Mouse (Mus musculus): Measurements from ENCODE around the gene Prss30. TPM values are rescaled to one million over a fixed set of nuclear protein-coding genes. Genes with fewer than 3 reads are reported as not detected.
A peak's percentile ranks its signal among the peaks of the same experiment; 100 is the strongest.
"Not testable (repeated sequence)": the region's sequence is repeated elsewhere in the genome, so short reads cannot be mapped to it uniquely, and the experiment has no call there.

Prss30 gene
- polyA plus RNA-seq, 2 experiments from 2014 or later = 0.73 TPM; not detected in 1

DNA sequence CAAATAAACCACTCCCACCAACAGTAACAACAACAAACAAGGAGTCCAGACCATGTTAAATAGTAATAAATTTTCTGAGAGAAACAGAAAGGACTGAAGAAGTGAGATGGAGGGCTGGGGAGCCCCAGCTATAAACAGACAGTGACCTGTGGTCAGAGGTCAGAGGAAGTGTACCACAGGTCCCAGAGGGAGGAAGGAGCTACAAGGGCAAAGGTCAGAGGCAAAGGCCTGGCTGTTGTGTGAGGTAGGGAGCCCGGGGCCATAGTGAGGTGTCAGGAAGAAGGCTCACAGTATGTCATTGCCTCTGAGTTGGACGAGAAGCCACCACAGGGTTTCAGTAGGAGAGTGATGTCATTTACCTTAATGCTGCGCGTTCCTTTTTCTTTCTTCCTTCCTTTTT, 2.5 kb upstream of the Prss30 start:
- ATAC-seq = no peak

DNA sequence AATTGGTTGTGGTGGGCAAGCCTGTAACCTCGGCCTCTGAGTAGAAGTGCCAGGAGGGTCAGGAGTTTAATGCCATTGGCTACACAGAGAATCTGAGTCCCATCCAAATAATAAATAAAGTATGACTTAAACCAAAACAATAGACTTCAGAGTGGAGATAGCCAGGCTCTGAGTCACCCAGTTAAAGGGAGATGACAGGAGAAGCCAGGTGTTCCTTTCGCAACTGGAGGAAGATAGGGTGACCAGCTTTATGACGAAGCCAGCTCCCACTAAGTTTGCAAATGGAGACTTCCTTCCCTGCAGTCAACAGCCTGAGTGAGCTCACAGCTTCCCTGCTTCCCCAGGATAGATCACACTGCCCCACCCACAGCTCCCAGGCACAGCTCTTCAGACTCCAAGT, 895 bp downstream of the Prss30 start:
- ATAC-seq = no peak

DNA sequence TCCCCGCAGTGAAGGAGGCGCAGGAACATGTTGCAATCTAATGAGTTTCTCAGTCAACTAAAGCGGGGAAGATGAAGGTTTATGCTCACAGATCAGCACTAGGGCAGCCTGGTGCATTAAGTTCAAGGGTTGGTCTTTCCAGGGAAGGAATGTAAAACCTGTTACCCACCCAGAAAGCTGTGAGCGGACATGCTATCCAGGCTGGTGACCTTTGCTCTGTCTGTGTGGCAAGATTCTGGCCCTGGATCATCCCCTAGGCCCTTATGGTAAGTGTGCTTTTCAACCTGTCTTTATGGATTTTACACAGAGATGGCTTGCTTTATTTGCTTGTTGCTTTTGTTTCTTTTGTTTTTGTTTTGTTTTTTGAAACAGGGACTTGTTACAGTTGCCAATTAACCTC, 3.7 kb downstream of the Prss30 start:
- ATAC-seq = no peak

DNA sequence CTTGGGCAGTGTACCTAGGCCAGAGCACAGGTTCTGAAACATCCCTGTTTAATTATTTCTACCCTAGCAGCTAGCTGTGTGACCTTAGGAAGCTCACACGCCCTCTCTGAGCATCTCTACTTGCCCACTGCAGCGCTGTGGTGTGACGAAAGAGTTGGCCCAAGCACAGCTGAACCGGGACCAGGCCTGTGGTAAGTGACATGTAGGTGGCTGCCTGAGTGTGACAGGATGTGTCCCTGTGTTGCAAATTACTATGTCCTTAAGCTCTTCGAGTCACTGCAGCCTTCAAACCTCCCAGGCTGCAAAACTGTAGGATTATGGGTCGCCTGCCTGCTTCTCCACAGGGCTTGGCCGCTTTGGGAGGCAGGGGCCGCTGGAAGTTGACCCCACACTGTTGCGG, 9.1 kb downstream of the Prss30 start:
- ATAC-seq = no peak

DNA sequence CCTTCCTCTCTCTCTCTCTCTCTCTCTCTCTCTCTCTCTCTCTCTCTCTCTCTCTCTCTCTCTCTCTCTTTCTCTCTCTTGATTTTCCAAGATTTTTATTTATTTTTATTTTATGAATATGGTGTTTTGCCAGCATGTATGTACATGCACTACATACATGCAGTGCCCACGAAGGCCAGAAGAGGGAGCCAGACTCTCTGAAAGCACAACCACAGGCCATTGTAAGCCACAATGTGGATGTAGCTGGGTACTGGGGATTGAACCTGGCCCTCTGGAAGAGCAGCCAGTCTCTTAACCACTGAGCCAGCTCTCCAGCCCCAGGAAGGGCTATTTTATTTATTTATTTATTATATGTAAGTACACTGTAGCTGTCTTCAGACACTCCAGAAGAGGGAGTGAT, 11.1 kb downstream of the Prss30 start:
- no peak for ATAC-seq

DNA sequence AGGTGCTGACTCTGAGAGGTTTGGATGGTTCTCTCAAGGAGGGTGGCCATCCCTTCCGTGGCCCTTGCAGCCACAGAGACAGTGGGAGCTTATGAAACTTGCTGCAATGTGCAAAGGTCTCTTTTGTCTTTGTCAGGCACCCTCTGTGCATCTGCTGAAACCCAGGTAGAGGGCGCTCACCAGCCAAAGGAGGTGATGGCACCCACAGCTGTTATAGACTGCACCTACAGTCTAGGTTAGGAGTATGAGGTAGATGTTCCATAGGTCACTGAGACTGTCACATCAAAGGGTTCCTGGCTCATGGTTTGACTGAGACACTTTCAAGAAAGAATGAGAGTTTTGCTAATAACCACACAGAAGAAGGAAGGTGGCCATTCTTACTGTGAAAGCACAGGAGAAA, 11.6 kb downstream of the Prss30 start:
- no peak for ATAC-seq

DNA sequence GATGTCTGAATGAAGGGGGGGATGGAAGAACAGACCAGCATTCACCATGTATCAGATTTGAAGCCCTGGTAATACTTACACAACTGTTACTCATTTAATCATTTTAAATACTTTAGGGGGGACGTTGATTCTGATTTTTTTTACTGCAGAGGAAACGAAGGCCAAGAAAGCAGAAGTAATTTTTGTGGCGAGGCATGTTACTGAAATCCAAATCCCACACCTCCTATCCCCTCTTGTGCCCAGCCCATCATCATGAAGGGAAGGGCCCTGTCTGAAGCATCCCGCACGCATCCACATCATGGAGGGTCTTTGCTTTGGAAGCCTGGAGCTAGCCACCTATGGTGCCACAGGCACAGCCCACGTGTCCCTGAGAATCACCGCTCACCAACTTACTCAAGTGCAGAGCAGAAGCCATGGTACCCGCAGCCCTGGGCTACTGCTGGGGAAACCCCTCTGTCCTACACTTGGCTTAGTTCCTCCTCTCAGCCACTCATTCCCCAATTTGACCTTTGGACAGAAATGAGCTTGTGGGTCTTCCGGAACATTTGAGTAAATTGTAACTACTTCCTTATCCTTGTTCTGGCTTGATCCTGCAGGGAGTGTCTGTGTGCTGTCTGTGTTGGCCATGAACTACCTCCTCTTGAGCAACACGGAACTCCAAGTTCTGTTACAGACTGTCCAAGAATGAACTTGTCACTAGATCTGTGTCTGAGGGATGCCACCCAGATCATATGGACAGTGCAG, 13.5 kb downstream of the Prss30 start:
- no peak for ATAC-seq

DNA sequence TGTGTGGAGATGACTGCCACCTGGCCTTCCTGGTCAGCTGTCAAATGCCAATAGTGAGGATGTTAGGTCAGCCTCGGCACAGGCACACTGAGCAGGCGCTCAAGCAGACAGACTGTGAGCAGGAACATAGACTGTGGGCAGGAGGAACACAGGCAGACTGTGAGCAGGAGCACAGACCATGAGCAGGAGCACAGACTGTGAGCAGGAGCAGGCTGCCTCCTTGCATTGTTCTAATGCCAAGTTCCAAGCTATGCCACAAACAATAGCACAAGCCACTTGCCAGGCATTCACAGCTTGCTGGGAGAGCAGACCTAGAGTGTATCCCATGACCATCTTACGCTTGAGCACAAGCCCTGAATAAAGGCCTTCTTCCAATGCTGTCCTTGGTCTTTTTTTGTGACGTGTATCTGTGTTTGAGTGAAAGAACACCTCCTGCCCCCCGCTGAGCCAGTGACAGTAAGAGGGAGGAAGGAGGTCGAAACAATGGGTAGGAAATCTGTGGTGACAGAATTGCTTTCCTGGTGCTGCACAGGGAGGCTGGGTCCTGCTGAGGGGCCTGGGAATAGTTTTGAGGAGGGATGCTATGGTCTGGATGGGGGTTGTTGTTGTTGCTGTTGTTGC, 14.5 kb downstream of the Prss30 start:
- no peak for ATAC-seq

DNA sequence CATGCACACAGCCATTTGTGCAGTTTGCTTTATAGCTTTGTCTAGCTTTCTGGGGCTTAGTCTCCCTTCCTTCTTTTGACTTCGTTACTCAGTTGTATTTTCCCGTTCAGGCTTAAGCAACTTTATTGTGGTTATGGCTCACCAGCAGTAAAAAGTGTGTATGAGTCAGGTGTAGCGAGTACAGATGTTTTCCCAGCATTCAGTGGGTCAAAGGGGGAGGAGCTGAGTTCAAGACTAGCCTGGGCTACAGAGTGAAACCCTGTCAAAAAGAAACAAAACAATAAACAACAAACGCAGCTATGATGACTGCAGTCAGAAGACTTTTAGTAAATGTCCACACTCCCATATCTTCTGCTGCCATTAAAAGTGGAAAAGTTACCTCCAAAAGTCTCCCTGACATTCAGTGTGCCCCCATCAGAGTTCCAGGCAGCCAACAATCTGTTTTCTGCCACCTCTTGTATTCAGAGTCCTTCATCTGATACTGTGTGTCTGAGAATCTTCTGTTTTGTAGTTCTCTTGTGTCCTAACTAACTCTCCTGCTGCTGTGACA, 18.7 kb downstream of the Prss30 start:
- ATAC-seq = no peak

DNA sequence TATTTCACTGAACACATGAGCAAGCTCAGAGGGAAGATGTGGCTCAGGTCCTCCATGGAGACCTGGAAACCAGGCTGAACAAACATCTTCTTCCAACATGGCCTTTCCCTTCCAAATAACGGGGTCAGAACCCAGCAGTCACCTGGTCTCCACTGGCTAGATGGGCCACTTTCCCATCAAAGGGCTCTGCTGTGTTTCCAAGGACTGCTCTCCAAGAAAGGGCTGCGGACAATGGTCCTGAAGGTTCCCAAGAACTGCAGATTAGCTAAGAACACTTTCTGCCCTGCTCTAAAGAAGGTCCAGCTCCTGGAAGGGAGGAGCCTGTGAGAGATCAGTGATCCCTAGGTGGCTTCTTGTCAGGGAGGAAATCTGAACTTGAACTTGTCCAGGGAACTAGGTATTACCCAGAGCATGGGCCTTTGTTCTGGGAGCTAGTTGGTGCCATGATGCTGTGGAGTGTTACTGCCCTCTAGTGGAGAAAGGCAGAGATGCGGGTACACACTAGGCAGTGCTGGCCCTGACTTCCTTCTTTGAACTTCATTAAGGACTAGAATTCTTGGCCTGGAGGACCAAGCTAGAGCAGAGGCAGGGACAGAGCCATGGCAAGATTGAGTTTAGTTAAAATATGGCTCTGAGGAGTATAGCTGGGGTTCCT, 20.2 kb downstream of the Prss30 start:
- ATAC-seq = peak; percentile 54

DNA sequence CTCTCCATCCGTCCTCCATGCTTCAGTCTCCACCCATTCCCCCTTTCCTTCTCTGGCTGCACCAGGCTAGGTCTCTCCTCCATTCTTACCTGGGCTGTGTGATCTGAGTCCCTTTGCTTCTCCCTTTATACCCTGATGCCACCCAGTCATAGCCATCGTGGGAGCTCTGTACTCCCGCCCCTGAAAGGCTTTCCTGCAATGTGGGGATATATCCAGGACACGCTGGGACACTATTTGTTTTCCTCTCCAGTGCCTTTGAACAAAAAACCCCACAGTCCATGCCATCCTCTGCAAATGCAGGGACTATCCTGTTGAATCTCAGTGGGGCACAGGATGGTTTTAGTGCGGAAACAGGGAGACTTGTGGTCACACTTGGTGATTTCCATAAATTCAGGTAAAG, 25.2 kb downstream of the Prss30 start, which contains the start of gene Sbpl:
Sbpl (minus strand) TSS at position 101 of the 400 bp plus-strand sequence.
- no peak for ATAC-seq

DNA sequence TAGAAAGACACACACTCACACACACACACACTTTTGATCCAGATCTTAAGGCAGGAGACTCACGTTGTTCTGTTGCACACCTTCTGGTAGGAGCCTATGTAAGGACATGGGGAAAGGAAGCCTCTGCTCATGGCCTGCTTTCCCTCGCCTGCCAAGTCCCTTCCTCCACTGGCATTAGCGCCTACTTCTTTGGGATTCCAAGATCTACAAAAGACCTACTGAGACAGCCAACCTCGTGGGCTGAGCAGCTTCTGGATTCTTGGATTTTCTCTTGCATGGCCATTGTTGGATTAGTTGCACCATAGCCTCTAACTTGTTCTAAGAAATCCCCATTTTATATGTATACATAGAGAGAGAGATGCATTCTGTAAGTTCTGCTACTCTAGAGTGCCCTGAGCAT, 29.5 kb downstream of the Prss30 start:
- not testable (repeated sequence) for ATAC-seq

DNA sequence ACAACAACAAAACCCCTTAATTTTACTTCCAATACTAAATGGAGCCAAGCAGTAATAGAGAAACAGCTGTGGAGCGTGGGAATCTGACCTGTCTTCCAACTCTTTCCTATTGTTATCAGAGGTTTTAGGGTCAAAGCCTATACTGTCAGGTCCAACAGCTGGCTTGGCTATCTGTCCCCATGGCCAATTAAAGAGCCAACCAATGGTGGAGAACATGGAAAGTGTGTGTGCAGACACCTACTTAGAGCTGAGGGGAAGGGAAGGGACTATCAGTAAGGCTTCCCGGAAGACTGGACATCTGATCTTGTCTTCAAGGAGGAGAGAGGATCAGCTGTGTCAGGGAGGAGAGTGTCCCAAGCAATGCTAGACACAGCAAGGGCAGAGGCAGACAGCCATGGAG, 31.3 kb downstream of the Prss30 start:
- no peak for ATAC-seq

DNA sequence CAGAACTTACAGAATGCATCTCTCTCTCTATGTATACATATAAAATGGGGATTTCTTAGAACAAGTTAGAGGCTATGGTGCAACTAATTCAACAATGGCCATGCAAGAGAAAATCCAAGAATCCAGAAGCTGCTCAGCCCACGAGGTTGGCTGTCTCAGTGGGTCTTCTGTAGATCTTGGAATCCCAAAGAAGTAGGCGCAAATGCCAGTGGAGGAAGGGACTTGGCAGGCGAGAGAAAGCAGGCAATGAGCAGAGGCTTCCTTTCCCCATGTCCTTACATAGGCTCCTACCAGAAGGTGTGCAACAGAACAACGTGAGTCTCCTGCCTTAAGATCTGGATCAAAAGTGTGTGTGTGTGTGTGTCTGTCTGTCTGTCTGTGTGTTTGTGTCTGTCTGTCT, 32.9 kb downstream of the Prss30 start:
- ATAC-seq = not testable (repeated sequence)

DNA sequence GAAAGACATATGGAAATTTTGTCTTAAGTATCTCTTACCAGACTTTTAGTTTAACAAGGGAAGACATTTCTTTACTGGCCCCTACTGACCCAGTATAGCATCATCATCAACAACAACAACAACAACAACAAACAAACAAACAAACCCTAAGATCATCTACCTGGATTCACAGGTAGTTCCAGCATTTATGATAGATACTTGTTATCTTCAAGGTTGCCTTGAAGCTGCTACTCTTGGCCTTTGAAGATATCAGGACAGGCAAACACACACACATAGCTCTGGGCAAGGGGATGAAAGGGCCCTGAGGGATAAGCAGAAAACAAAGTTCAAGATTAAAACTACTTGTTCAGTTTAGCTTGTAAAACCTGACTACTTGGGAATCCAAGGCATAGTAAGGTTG, 39.0 kb downstream of the Prss30 start, which contains the start of gene Sbp:
Sbp (plus strand) TSS at position 301 of the 400 bp plus-strand sequence.
- no peak for ATAC-seq

DNA sequence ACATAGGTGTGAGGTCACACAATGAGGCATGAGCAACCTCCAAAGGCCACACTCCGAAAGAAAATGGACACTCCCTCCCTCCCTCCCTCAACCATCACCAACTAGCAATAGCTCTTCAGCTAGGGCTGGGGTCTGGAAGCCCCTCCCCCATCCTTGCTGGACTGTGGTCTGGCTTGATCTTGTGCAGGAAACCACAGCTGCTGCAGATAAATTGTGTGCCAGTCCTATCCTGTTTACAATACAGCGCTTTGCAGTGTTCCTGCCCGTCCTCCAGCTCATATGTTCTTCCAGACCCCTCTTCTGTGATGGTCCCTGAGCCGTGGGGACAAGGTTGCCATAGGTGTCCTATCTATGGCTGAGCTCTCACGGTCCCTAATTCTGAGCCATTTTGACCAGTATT, 49.2 kb downstream of the Prss30 start:
- no peak for ATAC-seq

DNA sequence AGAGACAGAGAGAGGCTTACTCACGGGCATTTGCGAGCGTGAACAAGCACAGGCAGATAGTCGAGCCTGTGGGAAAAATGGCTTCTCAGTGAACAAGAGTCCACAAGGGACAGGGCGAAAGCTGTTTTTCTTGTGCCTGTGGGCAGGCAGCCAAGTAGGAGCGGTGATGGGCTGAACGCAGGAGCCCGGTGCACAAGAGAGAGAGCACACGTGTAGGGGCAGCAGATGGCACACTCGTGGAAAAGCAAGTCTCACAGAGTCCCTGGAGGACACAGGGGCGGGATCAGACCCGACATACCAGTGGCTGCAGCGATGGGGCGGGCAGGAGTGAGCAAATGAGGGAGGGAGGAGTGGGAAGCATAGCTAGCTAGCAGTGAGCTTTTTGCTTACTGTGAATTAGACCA, 55.3 kb downstream of the Prss30 start:
- peak; percentile 47 for ATAC-seq

DNA sequence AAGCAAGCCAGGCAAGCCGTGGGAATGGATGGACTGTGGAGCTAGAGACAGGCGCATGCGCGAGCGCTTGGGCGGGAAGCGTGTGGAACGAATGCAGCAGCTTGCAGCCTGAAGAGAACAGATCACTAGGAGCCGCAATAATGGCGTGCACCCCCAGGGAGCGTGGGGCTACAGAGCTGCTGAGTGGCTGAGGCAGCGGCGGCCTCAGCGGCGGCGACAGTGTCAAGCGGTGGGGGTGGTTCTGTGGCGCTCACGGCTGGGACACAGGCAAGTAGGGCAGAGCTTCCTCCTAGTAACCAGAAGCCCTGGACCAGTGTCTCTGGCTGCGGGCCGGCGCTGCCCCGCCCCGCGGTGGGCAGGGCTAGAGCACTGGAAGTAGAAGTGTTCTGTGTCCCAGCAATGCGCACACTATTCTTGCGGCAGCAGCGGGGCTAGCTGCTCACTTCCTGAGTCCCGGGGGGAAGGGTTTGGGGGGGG, 55.8 kb downstream of the Prss30 start:
- ATAC-seq = peak; percentile 97

Other genes starting within 250 kb of the Prss30 start
- 1 to 10 TPM in 1 of 2 experiments, under 1 TPM in 1; 0.91 to 2.7 TPM for gene Paqr4, start 239.7 kb downstream of the Prss30 start, polyA plus RNA-seq (2017; shearing (Covaris generic))
- gene Kremen2, start 234.7 kb downstream of the Prss30 start, polyA plus RNA-seq (2017; shearing (Covaris generic)) = 1 to 10 TPM in 1 of 2 experiments, under 1 TPM in 1; 0.71 to 1.2 TPM
- 10 to 100 TPM; 13.2 to 13.3 TPM for gene Flywch1, start 209.0 kb downstream of the Prss30 start, polyA plus RNA-seq (2017; shearing (Covaris generic))
- gene Flywch2, start 194.5 kb downstream of the Prss30 start, polyA plus RNA-seq (2017; shearing (Covaris generic)) = 1 to 10 TPM; 2.2 to 3.2 TPM
- 100 to 1,000 TPM; 234 to 326 TPM for gene Srrm2, start 190.0 kb downstream of the Prss30 start, polyA plus RNA-seq (2017; shearing (Covaris generic))
- gene Elob, start 151.4 kb downstream of the Prss30 start, polyA plus RNA-seq (2017; shearing (Covaris generic)) = 100 to 1,000 TPM; 686 to 746 TPM
- gene Prss33, start 144.5 kb downstream of the Prss30 start, polyA plus RNA-seq (2017; shearing (Covaris generic)) = 1 to 10 TPM; 1.1 to 2.4 TPM
- 1 to 10 TPM in 1 of 2 experiments, not detected in 1; 2.6 TPM for gene Prss32, start 136.7 kb downstream of the Prss30 start, polyA plus RNA-seq (2017; shearing (Covaris generic))
- 10 to 100 TPM in 1 of 2 experiments, 1 to 10 TPM in 1; 6.4 to 10.5 TPM for gene Prss41, start 136.4 kb downstream of the Prss30 start, polyA plus RNA-seq (2017; shearing (Covaris generic))
- not detected for gene Prss21, start 112.5 kb downstream of the Prss30 start, polyA plus RNA-seq (2017; shearing (Covaris generic))
- gene Dcpp1, start 99.7 kb downstream of the Prss30 start, polyA plus RNA-seq (2017; shearing (Covaris generic)) = not detected
- gene Dcpp2, start 99.7 kb downstream of the Prss30 start, polyA plus RNA-seq (2017; shearing (Covaris generic)) = not detected
- gene Dcpp3, start 63.1 kb downstream of the Prss30 start, polyA plus RNA-seq (2017; shearing (Covaris generic)) = not detected
- gene Sbp, start 38.9 kb downstream of the Prss30 start, polyA plus RNA-seq (2017; shearing (Covaris generic)) = not detected
- not detected for gene Sbpl, start 25.3 kb downstream of the Prss30 start, polyA plus RNA-seq (2017; shearing (Covaris generic))
- gene Prss22, start 17.5 kb upstream of the Prss30 start, polyA plus RNA-seq (2017; shearing (Covaris generic)) = not detected
- not detected for gene Prss27, start 57.6 kb upstream of the Prss30 start, polyA plus RNA-seq (2017; shearing (Covaris generic))
- 1 to 10 TPM; 5.5 to 6.4 TPM for gene Kctd5, start 92.9 kb upstream of the Prss30 start, polyA plus RNA-seq (2017; shearing (Covaris generic))
- gene Pdpk1, start 170.4 kb upstream of the Prss30 start, polyA plus RNA-seq (2017; shearing (Covaris generic)) = 10 to 100 TPM; 43.3 to 47.7 TPM
- gene Amdhd2, start 183.2 kb upstream of the Prss30 start, polyA plus RNA-seq (2017; shearing (Covaris generic)) = 10 to 100 TPM; 23.1 to 34.5 TPM
- 100 to 1,000 TPM; 152 to 192 TPM for gene Atp6v0c, start 189.1 kb upstream of the Prss30 start, polyA plus RNA-seq (2017; shearing (Covaris generic))
- under 1 TPM; 0.45 to 0.60 TPM for gene Tbc1d24, start 225.0 kb upstream of the Prss30 start, polyA plus RNA-seq (2017; shearing (Covaris generic))
- gene Ntn3, start 229.0 kb upstream of the Prss30 start, polyA plus RNA-seq (2017; shearing (Covaris generic)) = not detected
- gene Tedc2, start 240.3 kb upstream of the Prss30 start, polyA plus RNA-seq (2017; shearing (Covaris generic)) = 1 to 10 TPM; 6.6 to 8.8 TPM

Data from activated CD4-positive, CD25-positive, alpha-beta regulatory T cell, adult 4 months (primary cell).